Mouse (Mus musculus) liver, embryonic 13.5 days (tissue): ENCODE results near the gene Nfkbid. TPM values are rescaled to one million over a fixed set of nuclear protein-coding genes. Genes with fewer than 3 reads are reported as not detected.
A peak's percentile ranks its signal among the peaks of the same experiment; 100 is the strongest.
"Not testable (repeated sequence)": the region's sequence is repeated elsewhere in the genome, so short reads cannot be mapped to it uniquely, and the experiment has no call there.

Source experiments
- ATAC-seq: fragments of 200-750 bp; cut with Nextera tagmentation; 2 replicates; pipeline ENCODE4 v1.8.0; 2017; ENCODE audit warnings: low read depth, mild to moderate bottlenecking, moderate number of reproducible peaks, moderate library complexity
- DNase-seq: peaks from one replicate; pipeline ENCODE4 v3.0.0; 2022
- H3K27ac ChIP-seq: fragments of 300-500 bp; sonication (generic); 2 replicates; pipeline ENCODE4 v1.5.1; 2015; ENCODE audit warnings: moderate library complexity, mild to moderate bottlenecking, inconsistent platforms
- H3K27me3 ChIP-seq: fragments of 300-500 bp; sonication (generic); 2 replicates; pipeline ENCODE4 v1.6.1; 2015; ENCODE audit warnings: mild to moderate bottlenecking, inconsistent platforms
- H3K36me3 ChIP-seq: fragments of 300-500 bp; sonication (generic); 2 replicates; pipeline ENCODE4 v1.6.1; 2015; ENCODE audit warnings: mild to moderate bottlenecking, inconsistent platforms
- H3K4me1 ChIP-seq: fragments of 300-500 bp; sonication (generic); replicated peaks from 2 replicates; pipeline ENCODE4 v1.6.1; 2015; ENCODE audit warnings: inconsistent platforms
- H3K4me2 ChIP-seq: fragments of 300-500 bp; sonication (generic); 2 replicates; pipeline ENCODE4 v1.6.1; 2015; ENCODE audit warnings: inconsistent platforms, mild to moderate bottlenecking, moderate library complexity
- H3K4me3 ChIP-seq: fragments of 300-500 bp; sonication (generic); replicated peaks from 2 replicates; pipeline ENCODE4 v1.5.1; 2015; ENCODE audit warnings: mild to moderate bottlenecking, inconsistent platforms
- H3K9ac ChIP-seq: fragments of 300-500 bp; sonication (generic); 2 replicates; pipeline ENCODE4 v1.6.1; 2015; ENCODE audit warnings: mild to moderate bottlenecking, inconsistent platforms
- H3K9me3 ChIP-seq: fragments of 300-500 bp; sonication (generic); replicated peaks from 2 replicates; pipeline ENCODE4 v1.6.1; 2016; ENCODE audit warnings: inconsistent platforms
- WGBS: fragments of 180-500 bp; shearing (Covaris S2); methylation state at CpG from one replicate; pipeline ENCODE4 v1.1.7; 2015; ENCODE audit not compliant: insufficient replicate concordance; 5-methylcytosine and 5-hydroxymethylcytosine counted together
- polyA plus RNA-seq: library from polyadenylated mRNA; unstranded; fragments of >200 nt; fragmentation: Nextera tagmentation; extraction: Ambion mirVana; gene quantifications from 2 replicates; pipeline ENCODE4 v1.2.1, GENCODE M21; 2015

Nfkbid gene
- polyA plus RNA-seq, 1 experiment from 2014 or later = 1.2 TPM

- no peaks in the 10 kb centered on the region for H3K36me3 ChIP-seq
- ATAC-seq (no peak), DNase-seq (no peak)
- no peak overlapping the region for H3K4me2 ChIP-seq
- no peaks in the 10 kb centered on the region for H3K4me1 ChIP-seq
- no peak overlapping the region for H3K27ac ChIP-seq
- H3K9ac ChIP-seq = no peak overlapping the region
- H3K27me3 ChIP-seq = peaks cover 10% of the 10 kb centered on the region
- WGBS = 47% methylated on average over 5 of the region's 5 CpGs
- H3K9me3 ChIP-seq = no peaks in the 10 kb centered on the region
- H3K4me3 ChIP-seq = no peak overlapping the region
These were observed 50.9 kb downstream of the Nfkbid start for GRCm38 (mm10) chr7:30472411-30472810.

GRCm38 (mm10) chr7:30474999-30475398, 53.5 kb downstream of the Nfkbid start:
- H3K4me1 ChIP-seq = no peaks in the 10 kb centered on the region
- WGBS = 52% methylated on average over 4 of the region's 4 CpGs
- no peak overlapping the region for H3K4me2 ChIP-seq
- 0 out of 2 replicates have a peak, but pooled peaks cover 12% of the 10 kb centered on the region for H3K27me3 ChIP-seq
- ATAC-seq (peak; percentile 71), DNase-seq (no peak)
- H3K4me3 ChIP-seq = no peak overlapping the region
- no peaks in the 10 kb centered on the region for H3K36me3 ChIP-seq
- H3K27ac ChIP-seq = peak overlapping the region; percentile 54; the same call in 1 of the 2 replicates
- no peak overlapping the region for H3K9ac ChIP-seq
- H3K9me3 ChIP-seq = no peaks in the 10 kb centered on the region

DNA sequence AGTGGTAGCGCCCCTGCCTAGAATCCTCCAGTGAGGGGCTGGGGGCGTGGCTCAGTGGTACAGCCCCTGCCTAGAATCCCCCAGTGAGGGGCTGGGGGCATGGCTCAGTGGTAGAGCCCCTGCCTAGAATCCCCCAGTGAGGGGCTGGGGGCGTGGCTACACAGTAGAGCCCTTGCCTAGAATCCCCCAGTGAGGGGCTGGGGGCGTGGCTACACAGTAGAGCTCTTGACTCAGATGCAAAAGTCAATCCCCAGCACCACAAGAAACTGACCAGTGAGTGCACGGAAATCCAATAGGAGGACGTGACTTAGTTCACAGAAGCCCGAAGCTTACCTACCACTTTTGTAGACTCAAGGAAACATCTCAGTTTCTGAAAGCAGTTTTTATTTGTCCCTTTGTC, 54.6 kb downstream of the Nfkbid start:
- H3K4me3 ChIP-seq, DNase-seq, H3K9ac ChIP-seq, H3K27ac ChIP-seq, H3K36me3 ChIP-seq, H3K4me1 ChIP-seq, H3K4me2 ChIP-seq, ATAC-seq, H3K9me3 ChIP-seq: not testable (repeated sequence)
- peaks cover 14% of the 10 kb centered on the region; the same call in 1 of the 2 replicates for H3K27me3 ChIP-seq
- WGBS = 69% methylated on average over 7 of the region's 7 CpGs

- H3K9me3 ChIP-seq = no peaks in the 10 kb centered on the region
- ATAC-seq (no peak), DNase-seq (no peak)
- peak overlapping the region; percentile 28 for H3K4me2 ChIP-seq
- peaks cover 17% of the 10 kb centered on the region; the same call in 1 of the 2 replicates for H3K27me3 ChIP-seq
- peak overlapping the region; percentile 18; the same call in 1 of the 2 replicates for H3K4me3 ChIP-seq
- no peak overlapping the region for H3K9ac ChIP-seq
- H3K36me3 ChIP-seq = no peaks in the 10 kb centered on the region
- H3K27ac ChIP-seq = no peak overlapping the region
- 12% methylated on average over 31 of the region's 32 CpGs for WGBS
- H3K4me1 ChIP-seq = no peaks in the 10 kb centered on the region
These were observed 56.2 kb downstream of the Nfkbid start for GRCm38 (mm10) chr7:30477415-30478381.

Other genes starting within 250 kb of the Nfkbid start
- 4.2 and 4.8 TPM in 2 replicates for gene Cox7a1, start 237.6 kb upstream of the Nfkbid start, polyA plus RNA-seq
- 39.0 and 40.8 TPM in 2 replicates for gene Capns1, start 222.9 kb upstream of the Nfkbid start, polyA plus RNA-seq
- gene Polr2i, start 189.8 kb upstream of the Nfkbid start, polyA plus RNA-seq = 67.1 and 70.0 TPM in 2 replicates
- 62.1 and 63.7 TPM in 2 replicates for gene Tbcb, start 189.5 kb upstream of the Nfkbid start, polyA plus RNA-seq
- not detected in 2 replicates for gene Ovol3, start 186.0 kb upstream of the Nfkbid start, polyA plus RNA-seq
- gene Thap8, start 141.6 kb upstream of the Nfkbid start, polyA plus RNA-seq = 0.13 TPM in 1 of 2 replicates, not detected in the other
- 7.0 and 8.1 TPM in 2 replicates for gene Wdr62, start 141.3 kb upstream of the Nfkbid start, polyA plus RNA-seq
- gene Clip3, start 130.0 kb upstream of the Nfkbid start, polyA plus RNA-seq = 1.4 and 1.7 TPM in 2 replicates
- gene Alkbh6, start 113.0 kb upstream of the Nfkbid start, polyA plus RNA-seq = 17.2 and 18.9 TPM in 2 replicates
- 6.1 and 8.8 TPM in 2 replicates for gene Syne4, start 106.9 kb upstream of the Nfkbid start, polyA plus RNA-seq
- gene E130208F15Rik, start 100.0 kb upstream of the Nfkbid start, polyA plus RNA-seq = 1.3 and 1.8 TPM in 2 replicates
- 6.4 and 6.6 TPM in 2 replicates for gene Sdhaf1, start 97.8 kb upstream of the Nfkbid start, polyA plus RNA-seq
- 1.4 and 1.5 TPM in 2 replicates for gene Lrfn3, start 59.0 kb upstream of the Nfkbid start, polyA plus RNA-seq
- gene Tyrobp, start 8.0 kb upstream of the Nfkbid start, polyA plus RNA-seq = 65.8 and 80.0 TPM in 2 replicates
- gene Hcst, start 1.9 kb upstream of the Nfkbid start, polyA plus RNA-seq = 2.7 and 4.0 TPM in 2 replicates
- gene Aplp1, start 23.8 kb downstream of the Nfkbid start, polyA plus RNA-seq = 4.6 and 4.7 TPM in 2 replicates
- 0.16 and 0.20 TPM in 2 replicates for gene Kirrel2, start 36.0 kb downstream of the Nfkbid start, polyA plus RNA-seq
- 0.13 and 0.17 TPM in 2 replicates for gene Nphs1, start 36.6 kb downstream of the Nfkbid start, polyA plus RNA-seq
- gene Prodh2, start 71.9 kb downstream of the Nfkbid start, polyA plus RNA-seq = 28.1 and 28.6 TPM in 2 replicates
- 2.0 and 2.3 TPM in 2 replicates for gene Arhgap33, start 113.3 kb downstream of the Nfkbid start, polyA plus RNA-seq
- 4.4 and 4.6 TPM in 2 replicates for gene Hspb6, start 130.4 kb downstream of the Nfkbid start, polyA plus RNA-seq
- 1.8 and 2.3 TPM in 2 replicates for gene Proser3, start 130.6 kb downstream of the Nfkbid start, polyA plus RNA-seq
- gene Lin37, start 138.1 kb downstream of the Nfkbid start, polyA plus RNA-seq = 25.3 and 31.9 TPM in 2 replicates
- 49.4 TPM in 2 replicates for gene U2af1l4, start 141.6 kb downstream of the Nfkbid start, polyA plus RNA-seq
- gene Gm49396, start 141.6 kb downstream of the Nfkbid start, polyA plus RNA-seq = 3.4 and 3.8 TPM in 2 replicates
- gene Psenen, start 141.9 kb downstream of the Nfkbid start, polyA plus RNA-seq = 80.1 and 81.3 TPM in 2 replicates
- 1.6 and 2.1 TPM in 2 replicates for gene Igflr1, start 143.7 kb downstream of the Nfkbid start, polyA plus RNA-seq
- 2.8 and 3.8 TPM in 2 replicates for gene Kmt2b, start 167.0 kb downstream of the Nfkbid start, polyA plus RNA-seq
- gene Zbtb32, start 177.2 kb downstream of the Nfkbid start, polyA plus RNA-seq = 0.09 and 0.20 TPM in 2 replicates
- gene Upk1a, start 191.1 kb downstream of the Nfkbid start, polyA plus RNA-seq = 0.09 and 0.50 TPM in 2 replicates
- 690 and 705 TPM in 2 replicates for gene Cox6b1, start 204.4 kb downstream of the Nfkbid start, polyA plus RNA-seq
- 0.09 TPM in 1 of 2 replicates, not detected in the other for gene Etv2, start 214.1 kb downstream of the Nfkbid start, polyA plus RNA-seq
- 58.0 and 59.4 TPM in 2 replicates for gene Rbm42, start 228.6 kb downstream of the Nfkbid start, polyA plus RNA-seq
- gene Haus5, start 243.3 kb downstream of the Nfkbid start, polyA plus RNA-seq = 38.2 and 38.7 TPM in 2 replicates
- not detected in 2 replicates for gene Pmis2, start 249.9 kb downstream of the Nfkbid start, polyA plus RNA-seq